Mouse (Mus musculus): ENCODE results near the gene Zfyve21.

The Zfyve21 gene

GRCm38 (mm10) chr12:111813766-111814617, at the start of gene Zfyve21, which contains the start of gene Xrcc3:
Zfyve21 (plus strand) TSS chr12:111814170.
Xrcc3 (minus strand) TSS chr12:111813873.
- DNase-seq (ENCODE audit: low read depth, low spot score), result peak; percentile 100

- peak; percentile 88 for DNase-seq (ENCODE audit: low read depth, low spot score)
Observed at GRCm38 (mm10) chr12:111766313-111767236, 47.4 kb upstream of the Zfyve21 start.

GRCm38 (mm10) chr12:111768322-111768928, 45.5 kb upstream of the Zfyve21 start:
- no peak for DNase-seq (ENCODE audit: low read depth, low spot score)

- DNase-seq (ENCODE audit: low read depth, low spot score), result peak; percentile 92
Observed at GRCm38 (mm10) chr12:111769306-111769705, 44.7 kb upstream of the Zfyve21 start.

GRCm38 (mm10) chr12:111769816-111770577, 44.0 kb upstream of the Zfyve21 start:
- DNase-seq (ENCODE audit: low read depth, low spot score), result no peak

- DNase-seq (ENCODE audit: low read depth, low spot score), result no peak
Observed at GRCm38 (mm10) chr12:111770651-111771050, 43.3 kb upstream of the Zfyve21 start.

GRCm38 (mm10) chr12:111774156-111774555, 39.8 kb upstream of the Zfyve21 start:
- DNase-seq (ENCODE audit: low read depth, low spot score), result peak; percentile 69

GRCm38 (mm10) chr12:111774845-111775244, 39.1 kb upstream of the Zfyve21 start:
- no peak for DNase-seq (ENCODE audit: low read depth, low spot score)

- no peak for DNase-seq (ENCODE audit: low read depth, low spot score)
Observed at GRCm38 (mm10) chr12:111777919-111778318, 36.1 kb upstream of the Zfyve21 start.

GRCm38 (mm10) chr12:111779544-111779943, 34.4 kb upstream of the Zfyve21 start:
- DNase-seq (ENCODE audit: low read depth, low spot score), result peak; percentile 63

- no peak for DNase-seq (ENCODE audit: low read depth, low spot score)
Observed at GRCm38 (mm10) chr12:111785174-111785573, 28.8 kb upstream of the Zfyve21 start.

GRCm38 (mm10) chr12:111787015-111787414, 27.0 kb upstream of the Zfyve21 start:
- no peak for DNase-seq (ENCODE audit: low read depth, low spot score)

GRCm38 (mm10) chr12:111790090-111790489, 23.9 kb upstream of the Zfyve21 start:
- no peak for DNase-seq (ENCODE audit: low read depth, low spot score)

GRCm38 (mm10) chr12:111790631-111791030, 23.3 kb upstream of the Zfyve21 start:
- no peak for DNase-seq (ENCODE audit: low read depth, low spot score)

GRCm38 (mm10) chr12:111791474-111792104, 22.4 kb upstream of the Zfyve21 start:
- DNase-seq (ENCODE audit: low read depth, low spot score), result no peak

GRCm38 (mm10) chr12:111794102-111794501, 19.9 kb upstream of the Zfyve21 start:
- DNase-seq (ENCODE audit: low read depth, low spot score), result no peak

- DNase-seq (ENCODE audit: low read depth, low spot score), result no peak
Observed at GRCm38 (mm10) chr12:111794526-111795179, 19.3 kb upstream of the Zfyve21 start.

GRCm38 (mm10) chr12:111795180-111795895, 18.6 kb upstream of the Zfyve21 start:
- DNase-seq (ENCODE audit: low read depth, low spot score), result peak; percentile 34

- no peak for DNase-seq (ENCODE audit: low read depth, low spot score)
Observed at GRCm38 (mm10) chr12:111797251-111797650, 16.7 kb upstream of the Zfyve21 start.
